Mouse (Mus musculus) E14TG2a.4 (cell line): ENCODE data around the gene Ess2.

ENCODE experiments used
- CTCF ChIP-seq: conservative IDR thresholded peaks from 2 replicates; pipeline ENCODE4 v1.5.1; 2014; ENCODE audit warnings: low read length
- NANOG ChIP-seq: IDR thresholded peaks from 2 replicates; pipeline ENCODE4 v1.6.1; 2014; ENCODE audit warnings: borderline replicate concordance, low read length, mixed read lengths
- POU5F1 ChIP-seq: IDR thresholded peaks from 2 replicates; pipeline ENCODE4 v1.6.1; 2014; ENCODE audit warnings: low read length, borderline replicate concordance

GRCm38 (mm10) chr16:17858592-17858991 lies 52.6 kb downstream of the Ess2 start:
- TF ChIP-seq CTCF (peak; percentile 58), POU5F1 (no peak), NANOG (no peak)
